Mouse (Mus musculus) hindbrain, embryonic 15.5 days (tissue): ENCODE measurements around the gene Rab5b. TPM values are rescaled to one million over a fixed set of nuclear protein-coding genes. Genes with fewer than 3 reads are reported as not detected.

Experiments used
- ATAC-seq: fragments of 200-750 bp; cut with Nextera tagmentation; 2 replicates; pipeline ENCODE4 v1.8.0; 2017; ENCODE audit warnings: low read depth, moderate number of reproducible peaks, moderate TSS enrichment; ENCODE audit not compliant: low FRiP score
- H3K27ac ChIP-seq: fragments of 300-500 bp; sonication (generic); replicated peaks from 2 replicates; pipeline ENCODE4 v1.5.1; 2015; ENCODE audit warnings: mild to moderate bottlenecking, inconsistent platforms
- H3K27me3 ChIP-seq: fragments of 300-500 bp; sonication (generic); 2 replicates; pipeline ENCODE4 v1.6.1; 2015; ENCODE audit warnings: control low read depth, inconsistent platforms
- H3K36me3 ChIP-seq: fragments of 300-500 bp; sonication (generic); 2 replicates; pipeline ENCODE4 v1.6.1; 2015; ENCODE audit warnings: control low read depth, inconsistent platforms
- H3K4me1 ChIP-seq: fragments of 300-500 bp; sonication (generic); replicated peaks from 2 replicates; pipeline ENCODE4 v1.6.1; 2015; ENCODE audit warnings: control low read depth, inconsistent platforms
- H3K4me2 ChIP-seq: fragments of 300-500 bp; sonication (generic); 2 replicates; pipeline ENCODE4 v1.6.1; 2015; ENCODE audit warnings: moderate library complexity, mild to moderate bottlenecking, inconsistent platforms
- H3K4me3 ChIP-seq: fragments of 300-500 bp; sonication (generic); 2 replicates; pipeline ENCODE4 v1.5.1; 2015; ENCODE audit warnings: mild to moderate bottlenecking, inconsistent platforms
- H3K9ac ChIP-seq: fragments of 300-500 bp; sonication (generic); 2 replicates; pipeline ENCODE4 v1.6.1; 2015; ENCODE audit warnings: inconsistent platforms
- H3K9me3 ChIP-seq: fragments of 300-500 bp; sonication (generic); 2 replicates; pipeline ENCODE4 v1.6.1; 2016; ENCODE audit warnings: control low read depth, inconsistent platforms
- WGBS: fragments of 180-500 bp; shearing (Covaris S2); methylation state at CpG from one replicate; pipeline ENCODE4 v1.1.7; 2015; 5-methylcytosine and 5-hydroxymethylcytosine counted together
- polyA plus RNA-seq: library from polyadenylated mRNA; unstranded; fragments of >200 nt; fragmentation: Nextera tagmentation; extraction: Ambion mirVana; gene quantifications from 2 replicates; pipeline ENCODE4 v1.2.1, GENCODE M21; 2015

The Rab5b gene
- polyA plus RNA-seq, 1 experiment from 2014 or later, result 121 TPM

DNA sequence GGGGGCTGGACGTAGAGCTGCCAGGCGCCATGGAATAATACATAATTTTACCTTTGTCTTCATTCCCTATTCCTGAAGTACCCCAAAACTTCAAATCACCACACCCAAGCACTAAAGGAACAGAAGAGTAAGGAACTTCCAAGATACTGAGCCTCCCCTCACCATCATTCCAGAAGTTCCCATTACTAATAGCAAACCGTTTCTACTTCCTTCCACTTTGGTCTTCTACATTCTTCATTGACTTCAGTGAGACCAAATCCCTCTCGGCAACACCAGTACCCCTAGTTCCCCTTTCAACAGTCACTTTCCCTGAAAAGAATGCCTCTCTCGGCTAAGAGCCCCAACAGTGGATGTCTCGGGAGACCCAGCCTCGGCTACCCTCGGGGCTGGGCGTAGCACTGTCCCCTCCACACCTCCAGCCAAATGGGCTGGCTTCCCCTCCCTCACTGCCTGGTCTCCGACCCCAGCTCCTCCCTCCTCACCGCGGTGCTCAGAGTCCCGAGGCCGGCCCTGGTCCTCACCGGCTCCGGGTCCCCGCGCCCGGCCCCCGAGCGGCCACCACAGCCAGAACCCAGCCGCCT is 563 bp downstream of the Rab5b start:
- peak overlapping the region; percentile 97 for H3K9ac ChIP-seq
- peak overlapping the region; percentile 77 for H3K4me3 ChIP-seq
- WGBS, result under 1% methylated on average over 20 of the region's 22 CpGs
- H3K4me1 ChIP-seq, result peaks cover 18% of the 10 kb centered on the region
- H3K9me3 ChIP-seq, result no peaks in the 10 kb centered on the region
- no peak for ATAC-seq
- peak overlapping the region; percentile 72 for H3K4me2 ChIP-seq
- no peaks in the 10 kb centered on the region for H3K27me3 ChIP-seq
- peak overlapping the region; percentile 95 for H3K27ac ChIP-seq
- H3K36me3 ChIP-seq, result no peaks in the 10 kb centered on the region

DNA sequence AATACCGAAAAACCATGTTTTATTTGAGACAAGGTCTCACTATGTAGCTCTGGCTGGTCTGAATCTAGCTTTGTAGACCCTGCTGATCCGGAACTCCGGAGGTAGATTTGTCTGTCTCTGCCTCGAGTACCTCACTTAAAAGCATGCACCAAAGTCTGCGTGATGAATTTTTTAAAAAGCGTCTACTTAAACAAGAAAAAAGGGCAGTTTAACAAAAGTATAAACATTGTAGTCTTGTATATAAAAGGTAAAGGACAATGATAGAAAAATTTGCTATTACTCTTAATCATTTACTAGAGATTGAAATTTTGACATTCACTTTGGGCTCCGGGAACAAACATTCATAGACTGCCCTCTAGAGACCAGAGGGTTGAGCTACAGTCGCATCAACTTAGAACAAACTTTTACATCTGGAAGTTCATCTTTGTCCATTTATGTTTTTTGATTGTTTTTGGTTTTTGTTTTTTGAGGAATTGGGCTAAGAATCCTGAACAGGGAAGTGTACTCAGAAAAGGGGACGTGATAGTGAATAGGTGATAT is 21.5 kb downstream of the Rab5b start:
- peak overlapping the region; percentile 60 for H3K9ac ChIP-seq
- H3K9me3 ChIP-seq, result no peaks in the 10 kb centered on the region
- ATAC-seq, result no peak
- H3K27me3 ChIP-seq, result no peaks in the 10 kb centered on the region
- H3K4me2 ChIP-seq, result peak overlapping the region; percentile 92
- H3K36me3 ChIP-seq, result peaks cover 8% of the 10 kb centered on the region
- peaks cover 16% of the 10 kb centered on the region for H3K4me1 ChIP-seq
- H3K27ac ChIP-seq, result peak overlapping the region; percentile 75
- H3K4me3 ChIP-seq, result peak overlapping the region; percentile 74
- 4% methylated on average over 9 of the region's 9 CpGs for WGBS

DNA sequence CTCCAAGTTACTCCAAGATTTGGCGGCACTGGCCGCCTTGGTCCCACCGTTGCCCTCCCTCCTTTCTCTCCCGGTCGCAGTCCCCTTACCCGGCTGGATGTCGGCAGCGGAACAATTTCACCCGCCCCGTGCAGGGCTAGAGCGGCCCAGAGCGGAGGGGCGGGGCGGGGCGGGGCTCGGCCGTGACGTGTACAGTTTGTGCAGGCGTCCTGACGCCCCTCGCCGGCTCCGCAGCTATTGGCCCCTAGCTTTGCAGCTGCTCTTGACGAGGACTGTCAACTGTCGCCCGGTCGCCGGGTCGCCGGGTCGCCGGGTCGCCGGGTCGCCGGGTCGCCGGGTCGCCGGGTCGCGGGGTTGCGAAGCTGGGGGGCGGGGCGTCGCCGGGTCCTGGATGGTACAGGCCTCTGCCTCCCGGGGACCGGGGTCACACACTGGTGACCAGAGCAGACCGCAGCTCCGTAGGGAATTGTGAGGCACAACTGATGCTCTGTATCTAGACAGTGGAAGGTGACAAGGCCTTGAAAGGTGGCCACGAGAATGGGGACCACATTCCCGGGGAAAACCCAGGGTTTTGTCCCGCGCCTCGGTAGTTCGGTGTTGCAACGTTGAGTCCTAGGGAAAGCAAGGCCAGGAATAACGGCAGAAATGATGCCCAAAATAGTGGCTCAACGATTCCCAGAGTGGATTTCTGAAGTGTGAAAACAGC is 22.1 kb downstream of the Rab5b start, which contains the start of gene Suox:
Suox (minus strand) TSS at position 311 of the 706 bp plus-strand sequence.
- Histone ChIP-seq H3K9me3 (no peaks in the 10 kb centered on the region), H3K36me3 (peaks cover 6% of the 10 kb centered on the region; the same call in 1 of the 2 replicates), H3K9ac (peak within 1 kb of the TSS; percentile 60), H3K27me3 (no peaks in the 10 kb centered on the region), H3K4me1 (peaks cover 20% of the 10 kb centered on the region), H3K4me3 (peak within 1 kb of the TSS; percentile 74), H3K4me2 (peak within 1 kb of the TSS; percentile 92), H3K27ac (peak within 1 kb of the TSS; percentile 75)
- 1% methylated on average over 58 of the region's 60 CpGs for WGBS
- ATAC-seq, result peak; percentile 93

DNA sequence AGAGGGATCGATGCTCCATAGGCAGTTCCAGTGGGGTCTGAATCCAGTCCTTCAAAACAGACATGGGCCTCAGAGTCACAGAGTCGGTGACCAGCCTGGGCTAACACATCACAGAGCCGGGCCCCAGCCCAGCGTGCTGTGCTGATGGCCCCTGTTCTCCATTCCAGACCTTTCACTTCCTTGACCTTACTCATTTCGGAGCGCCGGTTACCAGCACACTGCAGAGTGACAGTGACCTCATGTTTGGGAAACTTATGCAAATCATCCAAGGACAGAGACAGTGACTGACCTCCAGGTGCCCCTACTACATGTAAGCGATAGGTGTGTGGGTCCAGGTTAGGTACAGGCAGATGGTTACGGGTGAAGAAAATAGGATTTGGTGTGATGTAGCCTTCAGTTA is 24.9 kb downstream of the Rab5b start:
- Histone ChIP-seq H3K27me3 (no peaks in the 10 kb centered on the region), H3K9me3 (no peaks in the 10 kb centered on the region), H3K36me3 (peaks cover 6% of the 10 kb centered on the region; the same call in 1 of the 2 replicates), H3K9ac (no peak overlapping the region), H3K4me2 (no peak overlapping the region), H3K27ac (no peak overlapping the region), H3K4me1 (peaks cover 30% of the 10 kb centered on the region), H3K4me3 (no peak overlapping the region)
- WGBS, result 95% methylated on average over 9 of the region's 9 CpGs
- ATAC-seq, result no peak

DNA sequence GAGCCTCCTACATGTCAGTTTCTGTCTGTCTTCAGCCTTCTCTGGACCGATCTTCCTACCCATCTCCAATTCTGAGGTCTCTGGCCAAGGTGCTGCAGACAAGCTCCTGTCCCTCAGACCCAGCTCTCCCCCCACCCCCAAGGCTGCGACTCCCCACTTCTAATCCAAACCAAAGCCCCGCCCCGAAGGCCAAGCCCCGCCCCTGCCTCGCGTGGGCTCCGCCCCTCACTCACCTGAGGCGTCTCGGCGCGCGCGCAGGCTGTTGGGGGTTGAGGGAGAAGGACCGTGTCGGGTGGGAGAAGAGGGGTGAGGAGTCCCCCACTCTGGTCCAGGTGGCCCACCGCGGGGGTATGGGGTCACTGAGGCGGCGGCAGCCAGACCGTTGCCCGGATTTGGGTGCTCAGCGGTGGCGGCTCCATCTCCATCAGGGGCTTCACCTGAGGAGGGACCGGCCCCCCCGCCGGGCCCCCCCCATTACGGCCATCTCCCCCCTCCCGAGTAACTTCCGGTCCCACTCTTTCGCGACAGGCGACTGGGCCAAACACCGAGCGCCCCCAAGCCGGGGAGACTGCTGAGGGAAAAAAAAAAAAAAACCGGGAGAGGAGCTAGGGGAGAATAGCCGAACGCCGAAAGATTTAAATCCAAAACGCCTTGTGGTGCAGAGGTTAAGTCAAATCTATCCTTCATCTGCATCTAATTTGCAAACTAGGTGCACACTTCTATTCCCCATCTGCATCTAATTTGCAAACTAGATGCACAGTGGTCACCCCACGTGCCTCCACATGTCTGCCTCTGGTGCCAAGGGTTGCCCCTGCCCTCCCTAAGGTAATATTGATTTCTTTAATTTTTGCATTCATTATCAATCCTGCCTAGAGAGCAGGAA is 27.0 kb downstream of the Rab5b start:
- Histone ChIP-seq H3K36me3 (peaks cover 6% of the 10 kb centered on the region; the same call in 1 of the 2 replicates), H3K27ac (peak overlapping the region; percentile 87), H3K4me2 (peak overlapping the region; percentile 82), H3K27me3 (no peaks in the 10 kb centered on the region), H3K4me3 (peak overlapping the region; percentile 75), H3K9ac (peak overlapping the region; percentile 76), H3K9me3 (no peaks in the 10 kb centered on the region), H3K4me1 (peaks cover 25% of the 10 kb centered on the region)
- ATAC-seq, result peak; percentile 64
- under 1% methylated on average over 40 of the region's 42 CpGs for WGBS

DNA sequence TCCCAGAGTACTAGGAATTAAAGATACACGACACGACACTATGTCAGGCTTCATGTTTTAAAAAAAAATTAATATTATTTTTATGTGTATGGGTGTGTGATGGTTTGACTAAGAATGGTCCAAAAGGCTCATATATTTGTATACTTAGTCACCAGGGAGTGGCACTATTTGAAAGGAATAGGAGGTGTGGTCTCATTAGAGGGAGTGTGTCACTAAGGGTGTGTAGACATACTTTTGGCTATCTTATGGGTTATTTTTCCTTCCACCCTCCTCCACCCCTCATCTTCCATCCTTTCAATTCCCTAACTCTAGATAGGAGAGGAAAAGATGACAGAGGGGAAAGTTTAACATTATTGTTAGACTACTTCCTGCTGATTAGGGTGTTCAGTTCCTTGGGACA is 30.3 kb downstream of the Rab5b start:
- Histone ChIP-seq H3K9ac (no peak overlapping the region), H3K4me1 (peaks cover 15% of the 10 kb centered on the region), H3K4me3 (no peak overlapping the region), H3K9me3 (no peaks in the 10 kb centered on the region), H3K27ac (no peak overlapping the region), H3K4me2 (no peak overlapping the region), H3K27me3 (no peaks in the 10 kb centered on the region), H3K36me3 (peaks cover under 1% of the 10 kb centered on the region; the same call in 1 of the 2 replicates)
- ATAC-seq, result no peak
- WGBS, result 93% methylated on average over 2 of the region's 2 CpGs

DNA sequence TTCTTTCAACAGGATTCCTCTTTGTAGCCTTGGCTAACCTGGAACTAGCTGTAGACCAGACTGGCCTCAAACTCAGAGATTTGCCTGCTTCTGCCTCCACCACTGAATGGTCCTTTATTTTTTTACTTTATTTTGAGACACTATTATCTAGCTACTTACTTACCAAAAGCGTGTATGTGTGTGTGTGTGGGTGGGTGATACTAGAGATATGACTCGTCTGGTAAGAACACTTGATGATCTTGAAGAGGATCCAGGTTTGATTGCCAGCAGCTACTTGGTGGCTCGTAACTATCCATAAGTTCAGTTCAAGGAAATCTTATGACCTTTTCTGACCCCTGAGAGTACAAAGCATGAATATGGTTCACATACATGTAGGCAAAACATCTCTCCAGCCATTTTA is 30.8 kb downstream of the Rab5b start:
- H3K36me3 ChIP-seq, result no peaks in the 10 kb centered on the region
- no peak overlapping the region for H3K4me3 ChIP-seq
- no peaks in the 10 kb centered on the region for H3K27me3 ChIP-seq
- H3K27ac ChIP-seq, result no peak overlapping the region
- H3K4me2 ChIP-seq, result no peak overlapping the region
- no peak for ATAC-seq
- 88% methylated on average over 3 of the region's 3 CpGs for WGBS
- no peaks in the 10 kb centered on the region for H3K9me3 ChIP-seq
- H3K9ac ChIP-seq, result no peak overlapping the region
- peaks cover 15% of the 10 kb centered on the region for H3K4me1 ChIP-seq

DNA sequence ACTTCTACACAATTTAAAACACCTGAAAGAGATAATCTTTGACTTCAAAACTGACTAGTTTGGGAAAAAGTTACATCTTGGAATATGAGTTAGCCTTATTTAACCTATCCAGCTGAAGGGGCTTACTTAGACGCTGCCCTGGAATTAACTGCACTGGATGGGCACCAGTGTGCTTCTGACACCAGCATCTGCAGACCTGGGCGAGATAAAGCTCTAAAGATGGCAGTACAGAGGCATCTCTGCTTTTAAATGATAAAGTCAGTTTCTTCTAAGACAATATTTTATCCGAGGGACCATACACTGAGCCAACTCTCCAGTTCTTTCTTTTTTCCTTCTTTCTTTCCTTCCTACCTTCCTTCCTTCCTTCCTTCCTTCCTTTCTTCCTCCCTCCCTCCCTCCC is 31.3 kb downstream of the Rab5b start:
- Histone ChIP-seq H3K4me1 (peaks cover 15% of the 10 kb centered on the region), H3K9ac (no peak overlapping the region), H3K4me2 (no peak overlapping the region), H3K27ac (no peak overlapping the region), H3K27me3 (no peaks in the 10 kb centered on the region), H3K36me3 (no peaks in the 10 kb centered on the region), H3K9me3 (no peaks in the 10 kb centered on the region), H3K4me3 (no peak overlapping the region)
- WGBS, result 76% methylated on average over 3 of the region's 3 CpGs
- no peak for ATAC-seq

DNA sequence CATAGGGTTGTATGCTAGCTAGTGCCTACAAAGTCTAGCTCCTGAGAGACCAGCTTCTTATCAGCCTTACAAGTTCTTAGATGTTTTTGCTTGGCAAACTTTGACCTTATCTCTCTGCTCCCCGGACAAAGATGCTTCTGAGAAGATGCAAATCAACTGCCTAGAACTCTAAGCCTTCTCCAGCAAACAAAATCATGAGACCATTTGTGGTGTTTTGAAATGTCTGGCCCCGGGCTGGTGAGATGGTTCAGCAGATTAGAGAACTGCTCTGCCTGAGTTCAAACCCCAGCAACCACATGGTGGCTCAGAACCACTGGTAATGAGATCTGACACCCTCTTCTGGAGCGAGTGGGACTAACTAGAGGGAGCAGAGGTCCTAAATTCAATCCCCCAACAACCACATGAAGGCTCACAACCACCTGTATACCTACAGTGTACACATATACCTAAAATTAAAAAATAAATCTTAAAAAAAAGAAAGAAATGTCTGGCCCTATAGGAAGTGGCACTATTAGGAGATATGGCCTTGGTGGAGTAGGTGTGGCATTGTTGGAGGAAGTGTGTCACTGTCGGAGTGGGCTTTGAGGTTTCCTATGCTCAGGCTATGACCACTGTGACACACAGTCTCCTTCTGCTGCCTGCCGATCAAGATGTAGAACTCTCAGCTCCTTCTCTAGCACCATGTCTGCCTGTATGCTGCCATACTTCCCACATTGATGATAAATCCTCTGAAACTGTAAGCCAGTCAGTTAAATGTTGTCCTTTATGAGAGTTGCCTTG is 32.4 kb downstream of the Rab5b start:
- Histone ChIP-seq H3K27me3 (no peaks in the 10 kb centered on the region), H3K4me1 (peaks cover 10% of the 10 kb centered on the region), H3K27ac (no peak overlapping the region), H3K9ac (no peak overlapping the region), H3K36me3 (no peaks in the 10 kb centered on the region), H3K4me3 (no peak overlapping the region), H3K9me3 (no peaks in the 10 kb centered on the region), H3K4me2 (no peak overlapping the region)
- ATAC-seq, result no peak
- WGBS, result 74% methylated on average over 5 of the region's 5 CpGs

DNA sequence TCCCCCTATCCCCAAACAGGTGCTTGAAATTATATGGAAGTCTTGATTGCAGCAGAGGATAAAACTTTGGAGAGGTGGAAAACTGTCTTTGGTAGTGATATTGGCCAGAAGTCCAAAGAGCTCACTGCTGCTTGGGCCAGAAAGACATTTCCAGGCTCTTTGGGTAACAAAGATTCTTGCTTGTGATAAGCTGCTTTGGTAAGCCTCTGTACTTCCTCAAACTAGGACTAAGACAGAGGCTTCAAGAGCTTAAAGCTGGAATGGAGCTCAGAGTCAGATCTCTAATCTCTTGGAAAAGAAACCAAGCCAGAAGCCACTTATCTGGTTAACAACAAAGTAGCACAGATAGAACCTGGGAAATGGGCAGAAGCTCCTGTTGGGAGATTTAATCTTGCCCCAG is 33.6 kb downstream of the Rab5b start:
- no peak for ATAC-seq
- Histone ChIP-seq H3K4me3 (no peak overlapping the region), H3K36me3 (no peaks in the 10 kb centered on the region), H3K27ac (no peak overlapping the region), H3K27me3 (no peaks in the 10 kb centered on the region), H3K4me2 (no peak overlapping the region), H3K4me1 (peaks cover under 1% of the 10 kb centered on the region; the same call in 1 of the 2 replicates), H3K9me3 (no peaks in the 10 kb centered on the region), H3K9ac (no peak overlapping the region)

DNA sequence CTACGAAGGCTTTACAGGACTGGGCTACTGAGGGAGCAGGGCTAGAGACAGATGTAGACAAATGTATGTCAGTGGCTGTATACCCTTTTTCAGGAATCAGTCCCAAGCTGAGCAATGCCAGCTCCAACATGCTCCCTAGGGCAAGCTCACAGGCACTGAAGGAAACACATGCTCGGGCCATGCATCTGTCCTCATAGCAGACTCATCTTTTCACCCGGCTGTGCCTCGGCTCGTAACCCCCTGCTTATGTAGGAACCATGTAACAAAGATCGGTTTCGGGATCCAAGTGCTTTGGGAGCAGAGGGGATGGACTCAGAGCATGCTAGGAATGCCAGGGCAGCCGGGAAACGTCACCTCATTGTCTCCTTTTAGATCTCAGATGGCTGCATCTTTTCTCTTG is 36.6 kb downstream of the Rab5b start:
- Histone ChIP-seq H3K27ac (no peak overlapping the region), H3K4me2 (no peak overlapping the region), H3K4me1 (no peaks in the 10 kb centered on the region), H3K9me3 (no peaks in the 10 kb centered on the region), H3K9ac (no peak overlapping the region), H3K4me3 (no peak overlapping the region), H3K36me3 (no peaks in the 10 kb centered on the region), H3K27me3 (no peaks in the 10 kb centered on the region)
- WGBS, result 45% methylated on average over 9 of the region's 9 CpGs
- ATAC-seq, result no peak
